ENCODE assay signal across 8 mouse cellular contexts in the genomic region with DNA sequence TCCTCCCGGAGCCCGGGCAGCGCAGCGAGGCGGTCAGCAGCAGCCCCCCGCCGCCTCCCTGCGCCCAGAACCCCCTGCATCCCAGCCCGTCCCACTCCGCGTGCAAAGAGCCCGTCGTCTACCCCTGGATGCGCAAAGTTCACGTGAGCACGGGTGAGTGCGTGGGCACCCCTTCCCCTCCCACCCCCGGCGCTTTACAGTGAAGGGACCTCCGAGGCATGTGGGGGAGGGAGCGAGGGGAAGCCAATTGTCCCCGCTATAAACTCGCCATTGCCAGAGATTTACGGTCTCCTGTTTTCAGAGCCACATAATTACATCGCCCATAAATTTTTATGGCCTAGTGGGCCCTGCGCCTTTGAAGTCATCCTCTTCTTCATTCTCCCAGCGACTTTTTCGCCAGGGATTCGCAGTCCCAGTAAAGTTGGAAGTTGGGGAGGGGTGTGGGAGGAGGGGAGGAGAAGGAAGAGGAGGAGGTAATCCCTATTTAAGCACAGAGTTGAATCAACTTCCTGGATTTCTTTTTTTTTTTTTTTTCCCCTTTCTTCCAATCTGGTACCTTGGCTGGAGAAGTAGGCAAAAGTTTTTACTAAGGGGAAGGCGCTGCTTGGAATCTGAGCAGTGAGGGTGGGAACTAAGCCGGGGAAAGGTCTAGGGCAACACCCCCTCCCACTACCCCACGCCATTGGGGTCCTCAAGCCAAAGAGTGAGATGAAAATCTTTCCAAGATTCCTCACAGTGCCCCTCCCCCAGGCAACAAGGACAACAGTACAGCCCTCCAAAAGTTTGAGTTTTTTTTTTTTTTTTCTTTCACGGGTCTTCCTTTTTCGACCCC. TPM values are rescaled to one million over a fixed set of nuclear protein-coding genes. Genes with fewer than 3 reads are reported as not detected.
A peak's percentile ranks its signal among the peaks of the same experiment; 100 is the strongest.
DNase-seq lines count a peak whose midpoint lies in the region; ATAC-seq lines count a peak whose summit lies in the region.

No protein-coding gene starts in this region.

- WGBS in forebrain, embryonic 10.5 days, result under 1% methylated on average over 34 of the region's 34 CpGs
- under 1% methylated on average over 31 of the region's 34 CpGs for WGBS in forebrain, embryonic 16.5 days
- 0% methylated on average over 34 of the region's 34 CpGs for WGBS in intestine, embryonic 16.5 days
- under 1% methylated on average over 28 of the region's 34 CpGs for WGBS in lung, embryonic 16.5 days

- no peak overlapping the region for H3K9ac ChIP-seq in forebrain, embryonic 16.5 days (replicated peaks; ENCODE audit: low read depth, low read length)
- H3K9ac ChIP-seq in intestine, embryonic 16.5 days (ENCODE audit: low read depth, low read length), result peak overlapping the region; percentile 87
- H3K9ac ChIP-seq in lung, embryonic 16.5 days (ENCODE audit: low read length), result peak overlapping the region; percentile 87

- H3K4me3 ChIP-seq in forebrain, embryonic 10.5 days, result peak overlapping the region; percentile 48
- H3K4me3 ChIP-seq in forebrain, embryonic 16.5 days (replicated peaks; ENCODE audit: low read length), result no peak overlapping the region
- peak overlapping the region; percentile 69 for H3K4me3 ChIP-seq in intestine, embryonic 16.5 days (ENCODE audit: low read length)
- H3K4me3 ChIP-seq in lung, embryonic 16.5 days (ENCODE audit: low read length), result peak overlapping the region; percentile 62

- ATAC-seq in forebrain, embryonic 16.5 days, result no peak
- peak; percentile 49 for ATAC-seq in intestine, embryonic 16.5 days
- ATAC-seq in lung, embryonic 16.5 days (ENCODE audit: low read depth), result peak; percentile 72
- no peak for ATAC-seq in inflammation-experienced regulatory T-cells, adult 6 months

- no peaks in the 10 kb centered on the region for H3K9me3 ChIP-seq in forebrain, embryonic 10.5 days
- no peaks in the 10 kb centered on the region for H3K9me3 ChIP-seq in forebrain, embryonic 16.5 days (ENCODE audit: control insufficient read depth, low read length)
- H3K9me3 ChIP-seq in intestine, embryonic 16.5 days (ENCODE audit: control insufficient read depth, low read length), result no peaks in the 10 kb centered on the region
- no peaks in the 10 kb centered on the region for H3K9me3 ChIP-seq in lung, embryonic 16.5 days (ENCODE audit: control insufficient read depth, low read length)

- H3K27ac ChIP-seq in forebrain, embryonic 10.5 days, result no peak overlapping the region
- H3K27ac ChIP-seq in forebrain, embryonic 16.5 days (ENCODE audit: low read length), result no peak overlapping the region
- peak overlapping the region; percentile 97 for H3K27ac ChIP-seq in intestine, embryonic 16.5 days (ENCODE audit: low read length)
- H3K27ac ChIP-seq in lung, embryonic 16.5 days (ENCODE audit: low read length), result peak overlapping the region; percentile 97

- H3K4me2 ChIP-seq in forebrain, embryonic 16.5 days (ENCODE audit: low read length), result no peak overlapping the region
- H3K4me2 ChIP-seq in intestine, embryonic 16.5 days (ENCODE audit: low read depth, low read length), result peak overlapping the region; percentile 79
- H3K4me2 ChIP-seq in lung, embryonic 16.5 days (ENCODE audit: low read depth, low read length), result peak overlapping the region; percentile 79

- H3K27me3 ChIP-seq in forebrain, embryonic 10.5 days (ENCODE audit: poor library complexity, severe bottlenecking), result peaks cover 100% of the 10 kb centered on the region
- H3K27me3 ChIP-seq in forebrain, embryonic 16.5 days (replicated peaks; ENCODE audit: control insufficient read depth, insufficient read depth, low read length), result peaks cover 96% of the 10 kb centered on the region
- no peaks in the 10 kb centered on the region for H3K27me3 ChIP-seq in intestine, embryonic 16.5 days (replicated peaks; ENCODE audit: control insufficient read depth, insufficient read depth, low read length)
- H3K27me3 ChIP-seq in lung, embryonic 16.5 days (ENCODE audit: control insufficient read depth, insufficient read depth, low read depth, low read length), result peaks cover 28% of the 10 kb centered on the region

- peaks cover 20% of the 10 kb centered on the region for H3K4me1 ChIP-seq in forebrain, embryonic 10.5 days
- no peaks in the 10 kb centered on the region for H3K4me1 ChIP-seq in forebrain, embryonic 16.5 days (replicated peaks; ENCODE audit: control insufficient read depth, insufficient read depth, low read length)
- peaks cover 12% of the 10 kb centered on the region; the same call in 1 of the 2 replicates for H3K4me1 ChIP-seq in intestine, embryonic 16.5 days (ENCODE audit: control insufficient read depth, insufficient read depth, low read length)
- no peaks in the 10 kb centered on the region for H3K4me1 ChIP-seq in lung, embryonic 16.5 days (replicated peaks; ENCODE audit: control insufficient read depth, insufficient read depth, low read length)

- no peak for DNase-seq in forebrain, embryonic 10.5 days (ENCODE audit: extremely low spot score, low spot score)
- peak; percentile 85 for DNase-seq in embryo, embryonic 11 days
- no peak for DNase-seq in B cell, adult 2 months
- no peak for DNase-seq in thymus, postnatal 25 days

- no peaks in the 10 kb centered on the region for H3K36me3 ChIP-seq in forebrain, embryonic 10.5 days (replicated peaks)
- no peaks in the 10 kb centered on the region for H3K36me3 ChIP-seq in forebrain, embryonic 16.5 days (ENCODE audit: control insufficient read depth, insufficient read depth)
- H3K36me3 ChIP-seq in intestine, embryonic 16.5 days (ENCODE audit: control insufficient read depth, insufficient read depth, low read length), result no peaks in the 10 kb centered on the region
- no peaks in the 10 kb centered on the region for H3K36me3 ChIP-seq in lung, embryonic 16.5 days (ENCODE audit: control insufficient read depth, insufficient read depth, low read length)

RNA-seq across cellular contexts. Expression of a gene that starts 1.2 kb away (rescaled TPM):
- polyA plus RNA-seq in forebrain, embryonic 10.5 days (2016; fragmentation: Nextera tagmentation; extraction: Ambion mirVana), result not detected in 2 replicates
- polyA plus RNA-seq in forebrain, embryonic 16.5 days (2015; fragmentation: Nextera tagmentation; extraction: Ambion mirVana), result not detected in 2 replicates
- polyA plus RNA-seq in intestine, embryonic 16.5 days (2015; fragmentation: Nextera tagmentation; extraction: Ambion mirVana), result 1.8 and 2.0 TPM in 2 replicates
- polyA plus RNA-seq in lung, embryonic 16.5 days (2015; fragmentation: Nextera tagmentation; extraction: Ambion mirVana), result 3.4 TPM in 2 replicates
- polyA plus RNA-seq in inflammation-experienced regulatory T-cells, adult 6 months (2017; shearing (Covaris generic)), result 1 to 10 TPM in 2 of 3 experiments, under 1 TPM in 1; 0.92 to 1.5 (median 1.2) TPM

RNA-seq across cellular contexts. Expression of a gene that starts 3.8 kb away (rescaled TPM):
- not detected in 2 replicates for polyA plus RNA-seq in forebrain, embryonic 10.5 days (2016; fragmentation: Nextera tagmentation; extraction: Ambion mirVana)
- not detected in 2 replicates for polyA plus RNA-seq in forebrain, embryonic 16.5 days (2015; fragmentation: Nextera tagmentation; extraction: Ambion mirVana)
- polyA plus RNA-seq in intestine, embryonic 16.5 days (2015; fragmentation: Nextera tagmentation; extraction: Ambion mirVana), result 1.4 and 1.5 TPM in 2 replicates
- polyA plus RNA-seq in lung, embryonic 16.5 days (2015; fragmentation: Nextera tagmentation; extraction: Ambion mirVana), result 2.1 and 2.6 TPM in 2 replicates
- polyA plus RNA-seq in inflammation-experienced regulatory T-cells, adult 6 months (2017; shearing (Covaris generic)), result under 1 TPM in 1 of 3 experiments, not detected in 2; 0.86 TPM

RNA-seq across cellular contexts. Expression of a gene that starts 16.2 kb away (rescaled TPM):
- polyA plus RNA-seq in forebrain, embryonic 10.5 days (2016; fragmentation: Nextera tagmentation; extraction: Ambion mirVana), result not detected in 2 replicates
- polyA plus RNA-seq in forebrain, embryonic 16.5 days (2015; fragmentation: Nextera tagmentation; extraction: Ambion mirVana), result not detected in 2 replicates
- polyA plus RNA-seq in intestine, embryonic 16.5 days (2015; fragmentation: Nextera tagmentation; extraction: Ambion mirVana), result 26.4 and 28.7 TPM in 2 replicates
- 39.2 and 46.6 TPM in 2 replicates for polyA plus RNA-seq in lung, embryonic 16.5 days (2015; fragmentation: Nextera tagmentation; extraction: Ambion mirVana)
- polyA plus RNA-seq in inflammation-experienced regulatory T-cells, adult 6 months (2017; shearing (Covaris generic)), result not detected

RNA-seq across cellular contexts. Expression of a gene that starts 27.0 kb away (rescaled TPM):
- polyA plus RNA-seq in forebrain, embryonic 10.5 days (2016; fragmentation: Nextera tagmentation; extraction: Ambion mirVana), result not detected in 2 replicates
- polyA plus RNA-seq in forebrain, embryonic 16.5 days (2015; fragmentation: Nextera tagmentation; extraction: Ambion mirVana), result not detected in 2 replicates
- 11.1 and 11.3 TPM in 2 replicates for polyA plus RNA-seq in intestine, embryonic 16.5 days (2015; fragmentation: Nextera tagmentation; extraction: Ambion mirVana)
- 8.8 and 11.6 TPM in 2 replicates for polyA plus RNA-seq in lung, embryonic 16.5 days (2015; fragmentation: Nextera tagmentation; extraction: Ambion mirVana)
- not detected for polyA plus RNA-seq in inflammation-experienced regulatory T-cells, adult 6 months (2017; shearing (Covaris generic))

RNA-seq across cellular contexts. Expression of a gene that starts 31.0 kb away (rescaled TPM):
- polyA plus RNA-seq in forebrain, embryonic 10.5 days (2016; fragmentation: Nextera tagmentation; extraction: Ambion mirVana), result not detected in 2 replicates
- not detected in 2 replicates for polyA plus RNA-seq in forebrain, embryonic 16.5 days (2015; fragmentation: Nextera tagmentation; extraction: Ambion mirVana)
- polyA plus RNA-seq in intestine, embryonic 16.5 days (2015; fragmentation: Nextera tagmentation; extraction: Ambion mirVana), result 9.6 and 11.6 TPM in 2 replicates
- polyA plus RNA-seq in lung, embryonic 16.5 days (2015; fragmentation: Nextera tagmentation; extraction: Ambion mirVana), result 20.1 and 24.0 TPM in 2 replicates
- not detected for polyA plus RNA-seq in inflammation-experienced regulatory T-cells, adult 6 months (2017; shearing (Covaris generic))

Comparison
In these comparisons a context has a peak if more than half of its experiments do, and no peak if none do; other contexts are left out.
1. H3K27ac ChIP-seq: peak in intestine, embryonic 16.5 days (single experiment) and lung, embryonic 16.5 days (single experiment); none in forebrain, embryonic 10.5 days (single experiment) and forebrain, embryonic 16.5 days (single experiment).
2. ATAC-seq: peak in intestine, embryonic 16.5 days (single experiment) and lung, embryonic 16.5 days (single experiment); none in forebrain, embryonic 16.5 days (single experiment) and inflammation-experienced regulatory T-cells, adult 6 months (single experiment).
3. RNA of a gene that starts 16.2 kb away (polyA plus RNA-seq): 39.2 to 46.6 TPM in lung, embryonic 16.5 days and 26.4 to 28.7 TPM in intestine, embryonic 16.5 days; not detected in inflammation-experienced regulatory T-cells, adult 6 months, not detected in forebrain, embryonic 10.5 days and not detected in forebrain, embryonic 16.5 days; every median in the first group is over 10 times any median in the second.